Mouse (Mus musculus) thymus, adult 2 months (tissue): Measurements from ENCODE around the gene Arhgef19.

Experiments used
- CTCF ChIP-seq: fragments of 200-500 bp; IDR thresholded peaks from 2 replicates; pipeline ENCODE4 v1.5.1; 2012; ENCODE audit warnings: mild to moderate bottlenecking, control low read depth, low read length, moderate library complexity, borderline replicate concordance; ENCODE audit not compliant: control insufficient read depth, poor library complexity, insufficient read depth; ENCODE audit errors: extremely low read depth
- POLR2A ChIP-seq: fragments of 200-500 bp; IDR thresholded peaks from 2 replicates; pipeline ENCODE4 v1.6.1; 2012; ENCODE audit warnings: mild to moderate bottlenecking, low read length, control low read depth, moderate library complexity; ENCODE audit not compliant: control insufficient read depth, poor library complexity, insufficient read depth; ENCODE audit errors: extremely low read depth

- no peak for TF ChIP-seq CTCF
- no peak for TF ChIP-seq POLR2A
Observed at GRCm38 (mm10) chr4:141302428-141303401, 63.4 kb downstream of the Arhgef19 start.
